Mouse (Mus musculus): ENCODE measurements at regions not wholly inside any gene's neighbourhood (a gene's known extent, or its start where the extent isn't known, plus 50 kb on each side); places are given as distances from the start of the nearest gene placed in this dataset.

DNA sequence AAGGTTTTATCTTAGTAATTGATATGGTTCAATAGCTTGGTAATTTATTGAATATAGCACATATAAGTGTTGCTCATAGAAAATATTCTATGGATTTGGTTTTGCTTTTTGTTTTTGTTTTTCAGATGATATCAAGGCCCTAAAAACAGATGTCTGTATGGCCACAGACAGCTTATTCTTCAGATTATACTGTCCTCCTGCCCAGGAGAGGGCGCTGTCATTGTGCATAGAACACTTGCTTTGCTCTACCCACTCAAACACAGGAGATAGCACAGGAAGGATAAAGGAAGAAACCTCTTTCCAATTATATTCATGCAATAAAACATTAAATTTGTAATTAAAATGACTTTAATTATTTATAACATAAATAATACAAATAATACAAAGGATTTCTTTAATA is 115.4 kb upstream of the Ndst3 start:
- Histone ChIP-seq H3K4me3 (ENCODE audit: low read depth, low read length) (no peak overlapping the region), H3K9ac (ENCODE audit: low read depth, low read length) (no peak overlapping the region), H3K9me3 (replicated peaks; ENCODE audit: control insufficient read depth, low read length) (no peaks in the 10 kb centered on the region), H3K27ac (ENCODE audit: low read depth, low read length) (no peak overlapping the region), H3K4me2 (no peak overlapping the region), H3K4me1 (ENCODE audit: control insufficient read depth, insufficient read depth, low read length) (no peaks in the 10 kb centered on the region), H3K27me3 (ENCODE audit: control insufficient read depth, insufficient read depth, low read length) (no peaks in the 10 kb centered on the region), H3K36me3 (ENCODE audit: control insufficient read depth, insufficient read depth, low read length) (no peaks in the 10 kb centered on the region)
- 63% methylated on average over 1 of the region's 1 CpGs for WGBS (ENCODE audit: insufficient replicate concordance)
- ATAC-seq (replicated peaks; ENCODE audit: insufficient number of reproducible peaks, low FRiP score, low TSS enrichment), result no peak

DNA sequence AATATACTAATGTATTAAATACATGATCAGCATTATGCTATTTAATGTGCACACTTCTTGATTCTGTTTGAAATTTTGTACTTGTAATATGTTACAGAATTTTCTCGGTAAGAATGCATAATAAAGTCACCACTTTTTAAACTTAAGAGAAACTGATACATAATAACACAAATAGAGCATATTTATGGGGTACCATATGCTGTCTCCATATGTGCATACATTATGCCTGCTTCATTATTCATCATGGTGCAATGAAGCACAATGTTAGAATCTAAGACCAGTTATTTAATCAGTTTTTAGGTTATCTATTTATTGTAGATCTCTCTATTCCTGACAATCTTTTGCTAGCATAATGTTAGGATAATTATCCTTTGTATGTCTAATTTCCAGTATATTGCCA is 115.9 kb upstream of the Ndst3 start:
- H3K4me2 ChIP-seq, result no peak overlapping the region
- no peaks in the 10 kb centered on the region for H3K36me3 ChIP-seq (ENCODE audit: control insufficient read depth, insufficient read depth, low read length)
- 74% methylated on average over 1 of the region's 1 CpGs for WGBS (ENCODE audit: insufficient replicate concordance)
- H3K9ac ChIP-seq (ENCODE audit: low read depth, low read length), result no peak overlapping the region
- no peaks in the 10 kb centered on the region for H3K27me3 ChIP-seq (ENCODE audit: control insufficient read depth, insufficient read depth, low read length)
- no peak overlapping the region for H3K27ac ChIP-seq (ENCODE audit: low read depth, low read length)
- H3K4me1 ChIP-seq (ENCODE audit: control insufficient read depth, insufficient read depth, low read length), result no peaks in the 10 kb centered on the region
- no peaks in the 10 kb centered on the region for H3K9me3 ChIP-seq (replicated peaks; ENCODE audit: control insufficient read depth, low read length)
- H3K4me3 ChIP-seq (ENCODE audit: low read depth, low read length), result no peak overlapping the region
- ATAC-seq (replicated peaks; ENCODE audit: insufficient number of reproducible peaks, low FRiP score, low TSS enrichment), result no peak

DNA sequence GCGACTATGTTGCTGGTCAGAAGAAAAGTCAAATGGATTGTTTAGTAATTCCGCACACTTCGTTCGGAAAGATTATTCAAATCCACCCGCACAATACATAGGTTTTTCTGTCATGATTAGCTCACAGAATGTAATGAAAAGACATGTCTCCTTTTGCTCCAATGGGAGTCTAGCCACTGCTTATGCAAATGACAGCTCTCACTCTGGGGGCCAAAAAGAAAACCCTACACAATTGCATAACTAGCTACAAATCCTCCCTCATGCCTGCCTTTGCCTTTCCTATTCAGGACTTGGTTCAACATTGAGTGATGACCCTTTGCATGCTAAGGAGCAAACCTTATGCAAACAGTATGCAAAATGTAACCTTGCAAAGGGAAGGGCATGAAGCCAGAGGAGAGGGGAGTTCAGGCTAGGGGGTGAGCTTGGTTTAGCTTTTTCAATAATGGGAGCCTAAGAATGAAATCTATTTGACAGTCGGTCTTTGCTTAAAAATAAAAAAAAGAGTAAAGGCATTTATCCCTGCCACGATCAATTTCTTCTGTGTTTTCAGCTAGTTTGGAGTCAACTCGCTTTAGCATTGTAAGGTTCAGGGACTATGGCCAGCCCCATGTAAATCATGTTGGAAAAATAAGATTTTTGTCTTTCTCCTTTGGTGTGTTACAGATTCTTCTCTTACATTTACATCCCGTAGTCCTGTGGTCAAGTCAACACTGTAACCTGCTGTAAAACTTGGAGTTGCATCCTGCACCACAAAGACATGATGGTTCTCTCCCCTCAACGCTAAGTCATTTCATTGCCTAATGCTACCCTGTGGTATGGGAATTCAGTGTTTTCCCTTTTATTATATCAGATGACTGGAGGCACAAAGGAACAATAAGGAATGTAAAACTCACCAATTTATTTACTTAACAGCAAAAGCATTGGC is 119.6 kb upstream of the Ndst3 start:
- no peaks in the 10 kb centered on the region for H3K9me3 ChIP-seq (replicated peaks; ENCODE audit: control insufficient read depth, low read length)
- H3K4me3 ChIP-seq (ENCODE audit: low read depth, low read length), result no peak overlapping the region
- H3K4me1 ChIP-seq (ENCODE audit: control insufficient read depth, insufficient read depth, low read length), result no peaks in the 10 kb centered on the region
- H3K27ac ChIP-seq (ENCODE audit: low read depth, low read length), result no peak overlapping the region
- H3K36me3 ChIP-seq (ENCODE audit: control insufficient read depth, insufficient read depth, low read length), result no peaks in the 10 kb centered on the region
- H3K27me3 ChIP-seq (ENCODE audit: control insufficient read depth, insufficient read depth, low read length), result no peaks in the 10 kb centered on the region
- H3K9ac ChIP-seq (ENCODE audit: low read depth, low read length), result no peak overlapping the region
- ATAC-seq (replicated peaks; ENCODE audit: insufficient number of reproducible peaks, low FRiP score, low TSS enrichment), result no peak
- 80% methylated on average over 10 of the region's 10 CpGs for WGBS (ENCODE audit: insufficient replicate concordance)
- no peak overlapping the region for H3K4me2 ChIP-seq

DNA sequence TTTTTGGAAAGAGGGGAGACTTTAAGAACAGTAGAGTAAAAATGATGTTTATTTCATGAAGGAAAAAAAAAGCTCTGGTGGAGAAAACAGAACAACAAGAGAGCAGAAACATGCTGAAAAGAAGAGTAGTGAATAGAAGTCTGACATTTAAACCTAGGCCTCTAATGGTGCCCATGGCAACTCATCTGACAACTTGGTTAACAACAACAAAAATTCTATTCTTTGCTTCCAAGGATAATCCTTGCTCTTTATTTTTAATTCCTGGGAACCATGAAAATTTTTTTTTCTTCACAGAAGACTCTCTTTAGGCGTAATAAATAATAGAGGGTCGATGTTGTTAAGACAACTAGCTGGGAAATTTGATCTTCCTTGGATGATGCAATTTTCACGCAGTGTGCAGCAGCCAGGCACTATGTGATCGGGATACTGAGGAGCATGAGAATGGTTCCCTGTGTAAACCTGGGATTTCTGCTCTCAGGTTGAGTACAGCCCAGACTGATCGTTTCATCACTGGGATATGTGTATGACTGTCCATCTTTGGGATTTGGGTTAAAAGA is 120.4 kb upstream of the Ndst3 start:
- WGBS (ENCODE audit: insufficient replicate concordance), result 67% methylated on average over 5 of the region's 5 CpGs
- no peak overlapping the region for H3K4me2 ChIP-seq
- H3K4me1 ChIP-seq (ENCODE audit: control insufficient read depth, insufficient read depth, low read length), result no peaks in the 10 kb centered on the region
- no peak overlapping the region for H3K9ac ChIP-seq (ENCODE audit: low read depth, low read length)
- H3K27me3 ChIP-seq (ENCODE audit: control insufficient read depth, insufficient read depth, low read length), result no peaks in the 10 kb centered on the region
- H3K36me3 ChIP-seq (ENCODE audit: control insufficient read depth, insufficient read depth, low read length), result no peaks in the 10 kb centered on the region
- no peak overlapping the region for H3K27ac ChIP-seq (ENCODE audit: low read depth, low read length)
- H3K4me3 ChIP-seq (ENCODE audit: low read depth, low read length), result no peak overlapping the region
- H3K9me3 ChIP-seq (replicated peaks; ENCODE audit: control insufficient read depth, low read length), result no peaks in the 10 kb centered on the region
- ATAC-seq (replicated peaks; ENCODE audit: insufficient number of reproducible peaks, low FRiP score, low TSS enrichment), result no peak

DNA sequence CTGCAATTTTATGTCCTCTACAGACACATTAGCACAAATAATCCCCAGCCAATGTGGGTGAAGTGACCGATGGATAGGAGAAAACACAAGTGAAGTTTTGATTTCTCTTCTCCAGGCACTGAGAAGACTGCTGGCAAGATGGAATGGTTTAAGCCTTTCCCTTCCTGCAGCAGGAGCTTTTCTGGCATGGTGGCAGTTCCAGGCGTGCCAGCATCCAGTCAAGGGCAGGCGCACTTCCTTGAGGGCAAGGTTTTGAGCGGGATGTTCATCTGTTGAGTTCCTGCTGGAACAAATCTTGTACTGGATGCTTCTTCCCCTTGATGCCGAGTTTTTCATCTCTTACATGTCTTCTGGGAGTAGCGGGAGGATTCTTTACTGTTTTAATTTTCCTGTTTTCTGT is 138.1 kb upstream of the Ndst3 start:
- no peaks in the 10 kb centered on the region for H3K27me3 ChIP-seq (ENCODE audit: control insufficient read depth, insufficient read depth, low read length)
- WGBS (ENCODE audit: insufficient replicate concordance), result 79% methylated on average over 6 of the region's 6 CpGs
- H3K9ac ChIP-seq (ENCODE audit: low read depth, low read length), result no peak overlapping the region
- H3K27ac ChIP-seq (ENCODE audit: low read depth, low read length), result no peak overlapping the region
- no peak overlapping the region for H3K4me2 ChIP-seq
- no peak overlapping the region for H3K4me3 ChIP-seq (ENCODE audit: low read depth, low read length)
- H3K9me3 ChIP-seq (replicated peaks; ENCODE audit: control insufficient read depth, low read length), result no peaks in the 10 kb centered on the region
- ATAC-seq (replicated peaks; ENCODE audit: insufficient number of reproducible peaks, low FRiP score, low TSS enrichment), result no peak
- no peaks in the 10 kb centered on the region for H3K36me3 ChIP-seq (ENCODE audit: control insufficient read depth, insufficient read depth, low read length)
- H3K4me1 ChIP-seq (ENCODE audit: control insufficient read depth, insufficient read depth, low read length), result no peaks in the 10 kb centered on the region

DNA sequence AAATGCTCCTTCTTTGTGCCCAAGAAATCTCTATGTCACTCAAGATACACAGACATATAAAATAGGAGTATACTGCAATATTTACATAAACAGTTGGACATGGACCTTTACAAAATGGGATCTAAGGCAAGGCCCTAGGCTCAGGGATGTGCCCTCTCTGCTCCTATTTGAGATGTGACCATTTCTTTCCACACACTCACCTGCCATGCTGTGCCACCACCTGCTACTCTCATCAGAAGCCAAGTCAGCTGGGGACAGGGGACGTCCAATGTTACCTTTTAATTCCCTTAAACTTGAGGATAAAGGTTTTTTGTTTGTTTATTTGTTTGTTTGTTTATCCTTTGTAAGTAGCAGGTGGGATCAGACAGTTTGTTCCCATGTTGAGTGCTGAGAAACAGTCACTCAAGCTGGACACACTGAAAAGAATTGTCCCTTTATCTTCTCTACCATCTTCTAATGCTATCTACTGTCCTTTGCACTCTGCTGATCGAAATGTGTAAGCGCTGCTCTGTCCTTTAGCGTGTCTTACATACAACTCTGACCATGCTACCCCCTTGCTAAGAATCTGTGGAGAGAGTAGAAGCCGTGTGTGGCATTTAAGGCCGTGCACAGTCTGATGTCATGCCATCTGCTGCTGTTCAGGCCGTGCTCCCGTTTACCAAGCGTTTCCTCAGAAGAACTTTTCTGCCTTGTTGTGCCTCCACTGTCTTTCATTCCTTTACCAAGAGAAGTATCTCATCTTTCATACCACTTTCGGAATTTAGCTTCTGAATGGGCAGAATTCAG is 147.9 kb upstream of the Ndst3 start:
- no peaks in the 10 kb centered on the region for H3K27me3 ChIP-seq (ENCODE audit: control insufficient read depth, insufficient read depth, low read length)
- no peaks in the 10 kb centered on the region for H3K9me3 ChIP-seq (replicated peaks; ENCODE audit: control insufficient read depth, low read length)
- H3K4me3 ChIP-seq (ENCODE audit: low read depth, low read length), result no peak overlapping the region
- no peak overlapping the region for H3K9ac ChIP-seq (ENCODE audit: low read depth, low read length)
- no peak for ATAC-seq (replicated peaks; ENCODE audit: insufficient number of reproducible peaks, low FRiP score, low TSS enrichment)
- no peak overlapping the region for H3K27ac ChIP-seq (ENCODE audit: low read depth, low read length)
- WGBS (ENCODE audit: insufficient replicate concordance), result 79% methylated on average over 10 of the region's 10 CpGs
- H3K36me3 ChIP-seq (ENCODE audit: control insufficient read depth, insufficient read depth, low read length), result no peaks in the 10 kb centered on the region
- H3K4me1 ChIP-seq (ENCODE audit: control insufficient read depth, insufficient read depth, low read length), result no peaks in the 10 kb centered on the region
- H3K4me2 ChIP-seq, result no peak overlapping the region

DNA sequence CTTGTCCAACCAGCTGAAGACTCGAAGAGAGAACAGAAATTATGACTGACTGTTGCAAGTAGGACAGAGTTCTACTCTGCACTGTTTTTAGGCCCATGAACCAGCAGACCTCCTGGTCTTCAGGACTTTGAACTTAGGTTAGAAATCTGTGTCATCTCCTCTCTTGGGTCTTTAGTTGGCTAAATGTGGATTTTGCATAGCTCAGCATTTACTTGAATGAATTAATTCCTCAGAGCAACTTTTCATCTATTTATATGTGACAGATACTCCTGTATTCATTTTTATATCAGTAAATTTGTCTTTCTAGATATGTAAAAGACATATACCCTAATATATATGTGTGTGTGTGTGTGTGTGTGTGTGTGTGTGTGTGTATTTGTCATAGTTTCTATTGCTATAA is 155.9 kb upstream of the Ndst3 start:
- Histone ChIP-seq H3K36me3 (ENCODE audit: control insufficient read depth, insufficient read depth, low read length) (no peaks in the 10 kb centered on the region), H3K27ac (ENCODE audit: low read depth, low read length) (no peak overlapping the region), H3K4me2 (no peak overlapping the region), H3K9me3 (replicated peaks; ENCODE audit: control insufficient read depth, low read length) (no peaks in the 10 kb centered on the region), H3K9ac (ENCODE audit: low read depth, low read length) (no peak overlapping the region), H3K4me3 (ENCODE audit: low read depth, low read length) (no peak overlapping the region), H3K27me3 (ENCODE audit: control insufficient read depth, insufficient read depth, low read length) (no peaks in the 10 kb centered on the region), H3K4me1 (ENCODE audit: control insufficient read depth, insufficient read depth, low read length) (no peaks in the 10 kb centered on the region)
- no peak for ATAC-seq (replicated peaks; ENCODE audit: insufficient number of reproducible peaks, low FRiP score, low TSS enrichment)
- 88% methylated on average over 1 of the region's 1 CpGs for WGBS (ENCODE audit: insufficient replicate concordance)

DNA sequence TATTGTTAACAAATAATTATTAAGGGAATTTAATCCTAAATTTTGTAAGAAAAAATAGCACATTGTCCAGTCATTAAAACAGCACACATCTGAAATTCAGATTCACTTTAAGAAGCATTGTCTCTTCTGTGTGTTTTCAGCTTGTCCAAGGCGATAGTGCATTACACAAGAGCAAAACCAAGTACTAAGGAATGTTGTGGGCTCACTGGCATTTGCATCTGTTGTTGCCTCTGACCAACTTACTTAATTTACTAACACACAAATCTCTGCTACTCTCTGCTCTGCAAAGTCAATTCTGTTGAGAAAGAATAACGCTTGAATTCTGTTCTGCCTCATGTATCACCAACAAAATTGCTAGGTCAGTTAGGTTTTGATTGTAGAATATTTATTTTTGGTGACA is 158.0 kb upstream of the Ndst3 start:
- Histone ChIP-seq H3K4me3 (ENCODE audit: low read depth, low read length) (no peak overlapping the region), H3K4me1 (ENCODE audit: control insufficient read depth, insufficient read depth, low read length) (no peaks in the 10 kb centered on the region), H3K9me3 (replicated peaks; ENCODE audit: control insufficient read depth, low read length) (no peaks in the 10 kb centered on the region), H3K36me3 (ENCODE audit: control insufficient read depth, insufficient read depth, low read length) (no peaks in the 10 kb centered on the region), H3K9ac (ENCODE audit: low read depth, low read length) (no peak overlapping the region), H3K27ac (ENCODE audit: low read depth, low read length) (no peak overlapping the region), H3K4me2 (no peak overlapping the region), H3K27me3 (ENCODE audit: control insufficient read depth, insufficient read depth, low read length) (no peaks in the 10 kb centered on the region)
- WGBS (ENCODE audit: insufficient replicate concordance), result 79% methylated on average over 2 of the region's 2 CpGs
- ATAC-seq (replicated peaks; ENCODE audit: insufficient number of reproducible peaks, low FRiP score, low TSS enrichment), result no peak

Data from heart, embryonic 11.5 days (tissue).